Mouse (Mus musculus): ENCODE results near the gene Creb5.

Creb5 gene

GRCm38 (mm10) chr6:53652691-53653090, 365.6 kb downstream of the Creb5 start:
- no peak for DNase-seq

DNA sequence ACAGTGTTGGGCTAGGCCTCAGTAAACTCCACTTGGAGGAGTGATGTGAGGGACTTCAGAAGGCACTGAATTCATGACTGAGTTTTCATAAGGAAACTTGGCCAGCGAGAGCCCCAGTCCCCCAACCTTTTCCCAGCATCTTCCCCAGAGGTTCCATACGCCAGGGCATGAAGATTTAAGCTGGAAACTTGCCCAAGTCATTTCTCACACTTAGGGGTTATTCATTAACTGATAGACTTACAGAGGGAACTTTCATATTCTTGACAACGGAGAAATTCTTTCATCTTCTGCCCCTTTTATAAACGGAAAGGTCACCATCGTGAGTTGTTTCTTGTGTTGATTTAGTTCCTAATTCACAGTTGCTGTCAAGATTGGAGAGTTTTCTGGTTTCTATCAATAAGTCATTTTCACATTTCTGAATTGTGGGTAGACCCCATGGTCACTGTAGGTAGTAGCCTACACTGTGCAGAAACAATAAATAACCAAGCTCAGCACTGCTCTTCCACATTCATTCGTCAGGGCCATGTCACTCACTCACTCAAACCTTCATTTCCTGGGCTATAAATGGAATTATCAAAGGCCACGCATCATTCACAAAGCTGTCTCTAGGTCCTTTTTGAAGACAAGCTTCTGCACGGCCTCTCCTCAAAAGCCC, 366.8 kb downstream of the Creb5 start:
- no peak for DNase-seq

- DNase-seq, result no peak
Observed at GRCm38 (mm10) chr6:53654361-53654824, 367.3 kb downstream of the Creb5 start.

- DNase-seq, result no peak
Observed at GRCm38 (mm10) chr6:53656466-53656865, 369.4 kb downstream of the Creb5 start.

DNA sequence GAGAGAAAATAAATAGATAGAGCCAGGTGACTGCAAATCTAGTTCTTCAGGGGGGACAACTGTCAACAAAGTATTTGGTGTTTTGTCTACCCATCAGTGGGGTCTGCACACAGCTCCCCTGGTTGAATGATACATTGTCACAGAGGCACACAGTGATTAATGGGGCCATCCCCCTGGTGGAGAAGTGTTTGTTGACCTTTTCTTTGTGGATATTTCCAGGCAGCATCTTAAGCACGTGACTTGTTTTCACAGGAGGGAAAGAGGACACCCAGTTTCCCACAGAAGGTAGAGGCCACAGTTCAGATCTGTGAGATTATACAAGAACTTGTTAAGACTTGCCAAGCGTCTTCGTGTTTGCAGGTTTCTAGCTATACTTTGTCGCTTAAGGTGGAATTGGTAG, 370.4 kb downstream of the Creb5 start:
- no peak for DNase-seq

DNA sequence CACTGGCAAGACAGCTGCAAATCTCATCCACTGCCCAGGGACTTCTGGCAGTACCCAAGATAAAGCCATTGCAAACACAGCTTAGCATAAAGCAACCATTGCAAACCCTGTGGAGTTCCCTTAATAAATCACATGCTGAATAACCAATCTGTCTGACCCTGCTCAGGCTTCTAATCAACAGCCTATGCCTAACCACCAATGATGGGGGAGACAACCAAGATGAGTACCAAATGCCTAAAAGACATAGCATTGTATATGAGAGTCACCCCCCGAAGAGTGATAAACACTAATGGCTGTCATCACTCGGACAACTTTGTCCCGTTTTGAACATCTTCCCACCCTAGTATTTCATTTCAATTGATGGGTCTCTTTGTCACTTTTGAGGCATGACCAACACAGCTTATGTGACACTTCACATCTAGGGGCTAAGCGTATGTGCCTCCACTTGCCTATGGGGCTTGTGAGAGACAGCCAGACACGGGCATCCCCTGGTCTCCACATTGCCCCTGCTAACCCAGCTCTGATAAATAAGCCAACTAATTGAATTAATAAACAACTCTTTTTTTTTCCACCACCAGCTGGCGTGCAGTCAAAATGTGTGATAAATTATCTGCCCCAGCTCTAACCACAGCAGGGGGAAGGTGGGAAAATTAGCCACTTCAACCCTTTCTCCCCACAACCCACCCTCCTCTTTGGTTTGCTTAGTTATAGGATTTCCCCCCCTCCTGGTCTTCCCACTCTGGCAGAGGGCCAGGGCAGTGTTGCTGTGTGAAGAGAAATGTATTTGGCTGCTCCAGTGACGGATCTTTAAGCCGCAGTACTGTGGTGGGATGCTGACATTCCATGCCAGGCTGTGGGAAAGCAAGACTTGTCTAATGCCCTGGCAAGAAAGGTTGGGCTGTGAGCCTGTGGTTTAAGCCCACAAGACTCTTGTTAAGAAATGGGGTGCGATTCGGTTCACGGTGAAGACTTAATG, 376.1 kb downstream of the Creb5 start:
- DNase-seq, result peak; percentile 18 to 32

DNA sequence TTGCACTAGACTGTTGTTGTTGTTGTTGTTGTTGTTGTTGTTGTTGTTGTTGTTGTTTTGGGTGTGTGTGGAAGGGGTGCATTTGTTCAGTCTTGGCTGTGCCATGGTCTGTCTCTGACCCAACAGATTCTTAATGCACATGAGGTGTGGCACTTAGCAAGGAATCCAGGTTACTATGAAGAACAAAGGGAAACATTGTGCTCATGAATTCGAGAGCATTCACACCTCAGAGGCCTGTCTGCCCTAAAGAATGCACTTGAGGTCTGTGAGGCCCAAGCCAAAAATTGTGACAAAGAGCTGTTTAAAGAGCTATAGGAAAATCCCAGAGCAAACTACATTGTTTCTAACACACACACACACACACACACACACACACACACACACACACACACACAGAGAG, 377.7 kb downstream of the Creb5 start:
- DNase-seq, result no peak

GRCm38 (mm10) chr6:53666503-53666902, 379.4 kb downstream of the Creb5 start:
- DNase-seq, result no peak

GRCm38 (mm10) chr6:53678307-53678706, 391.2 kb downstream of the Creb5 start:
- DNase-seq, result no peak

- no peak for DNase-seq
Observed at GRCm38 (mm10) chr6:53680046-53680445, 393.0 kb downstream of the Creb5 start.

GRCm38 (mm10) chr6:53684416-53684815, 397.3 kb downstream of the Creb5 start:
- DNase-seq, result no peak

DNA sequence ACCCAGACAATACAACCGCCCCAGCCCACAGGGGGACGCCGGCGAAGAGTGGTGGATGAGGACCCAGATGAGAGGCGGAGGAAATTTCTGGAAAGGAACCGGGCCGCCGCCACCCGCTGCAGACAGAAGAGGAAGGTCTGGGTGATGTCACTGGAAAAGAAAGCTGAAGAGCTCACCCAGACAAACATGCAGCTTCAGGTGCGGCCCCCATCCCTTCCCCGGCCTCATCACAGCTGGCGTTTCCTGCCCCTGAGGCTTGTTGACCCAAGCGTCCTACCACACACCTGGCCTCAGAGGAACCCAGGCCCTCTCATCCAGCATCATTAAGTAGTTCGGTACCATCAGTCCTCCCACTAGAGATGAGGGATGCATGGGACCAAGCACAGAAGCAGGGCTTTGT, 398.3 kb downstream of the Creb5 start:
- no peak for DNase-seq

- DNase-seq, result peak in 1 of 2 experiments; percentile 15
Observed at GRCm38 (mm10) chr6:53688762-53689477, 401.9 kb downstream of the Creb5 start.

DNA sequence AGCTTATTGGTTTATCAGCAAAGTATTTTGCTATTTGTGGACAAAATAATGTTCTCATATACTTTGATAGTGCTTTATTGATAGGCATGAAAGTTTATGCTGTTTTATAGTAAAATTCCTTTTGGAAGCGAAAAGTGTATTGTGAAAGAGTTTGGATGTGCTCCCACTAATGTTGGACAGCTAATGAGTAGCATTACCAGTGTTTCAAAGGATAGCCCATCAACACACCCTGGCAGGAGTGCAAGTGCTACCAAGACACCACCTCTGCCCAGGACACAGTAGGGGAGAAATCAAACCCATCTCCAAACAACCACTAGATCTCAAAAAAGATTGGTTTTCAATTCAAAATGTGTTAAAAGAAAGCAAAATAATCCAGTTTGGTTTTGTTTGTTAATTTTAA, 403.9 kb downstream of the Creb5 start:
- DNase-seq, result no peak

DNA sequence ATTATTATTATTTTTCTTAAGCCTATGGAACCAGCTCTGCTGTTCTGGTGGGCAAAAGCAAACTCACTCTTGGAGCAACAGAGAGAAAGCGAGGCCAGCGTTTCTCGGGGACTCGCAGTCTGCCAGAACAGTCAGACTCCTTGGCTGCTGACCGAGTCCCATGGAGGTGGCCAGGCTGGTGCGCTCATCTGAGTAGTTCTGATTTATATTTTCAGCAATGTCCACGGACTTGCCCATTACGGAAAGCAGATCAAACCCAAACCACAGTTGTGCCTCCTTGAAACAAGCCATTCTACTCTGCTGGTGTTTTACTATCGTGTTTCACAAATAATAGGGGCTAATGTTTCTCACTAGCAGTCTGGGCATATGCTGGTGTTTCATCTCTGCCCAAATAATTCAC, 408.1 kb downstream of the Creb5 start:
- peak; percentile 84 to 93 for DNase-seq

DNA sequence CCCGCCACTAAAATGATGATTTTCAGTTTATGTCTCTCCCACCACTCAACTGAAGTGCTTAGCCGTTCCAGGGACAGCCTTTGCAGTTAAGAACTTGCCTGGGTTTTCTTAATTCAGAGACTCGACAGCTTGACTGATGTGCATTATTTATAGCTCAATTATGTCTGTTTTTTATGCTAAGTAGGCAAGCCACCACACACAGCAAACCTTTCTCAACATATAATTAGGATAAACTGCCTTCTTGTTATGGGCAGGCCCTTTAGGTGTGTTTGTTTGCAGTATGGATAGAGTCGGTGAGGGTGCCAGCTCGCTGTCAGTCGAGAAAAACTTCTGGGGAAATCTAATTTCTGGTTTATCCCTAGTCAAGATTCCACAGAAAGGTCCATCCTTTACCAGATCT, 409.4 kb downstream of the Creb5 start:
- no peak for DNase-seq

GRCm38 (mm10) chr6:53696921-53697320, 409.9 kb downstream of the Creb5 start:
- DNase-seq, result peak; percentile 77 to 87

DNA sequence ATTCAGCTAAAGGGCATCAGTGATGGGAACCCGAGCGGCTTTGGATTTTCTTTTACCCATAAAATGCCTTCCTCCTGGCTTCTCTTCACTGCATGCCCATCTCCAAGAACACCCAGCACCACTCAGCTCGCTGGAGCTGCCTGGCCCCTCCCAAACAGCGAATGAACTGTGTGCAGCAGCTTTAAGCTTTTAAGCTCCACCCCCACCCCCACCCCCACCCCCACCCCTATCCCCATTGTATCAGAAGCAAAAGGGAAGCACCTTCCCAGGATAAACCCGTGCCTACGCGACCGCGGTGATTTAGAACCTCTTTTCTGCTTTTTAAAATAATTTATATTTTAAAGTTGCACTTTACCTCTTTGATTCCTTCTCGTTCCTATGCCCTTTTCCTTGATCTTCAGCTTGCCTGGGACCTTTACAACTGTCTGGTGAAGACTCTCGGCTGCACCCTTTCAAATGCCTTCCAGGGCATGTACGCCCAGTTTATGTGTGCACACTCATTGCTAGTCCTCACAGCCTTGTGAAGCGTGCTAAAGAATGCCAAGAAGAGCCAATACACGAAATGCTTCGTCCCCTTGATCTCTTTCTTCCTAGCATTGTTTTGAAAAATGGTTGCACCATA, 411.2 kb downstream of the Creb5 start:
- DNase-seq, result no peak

DNA sequence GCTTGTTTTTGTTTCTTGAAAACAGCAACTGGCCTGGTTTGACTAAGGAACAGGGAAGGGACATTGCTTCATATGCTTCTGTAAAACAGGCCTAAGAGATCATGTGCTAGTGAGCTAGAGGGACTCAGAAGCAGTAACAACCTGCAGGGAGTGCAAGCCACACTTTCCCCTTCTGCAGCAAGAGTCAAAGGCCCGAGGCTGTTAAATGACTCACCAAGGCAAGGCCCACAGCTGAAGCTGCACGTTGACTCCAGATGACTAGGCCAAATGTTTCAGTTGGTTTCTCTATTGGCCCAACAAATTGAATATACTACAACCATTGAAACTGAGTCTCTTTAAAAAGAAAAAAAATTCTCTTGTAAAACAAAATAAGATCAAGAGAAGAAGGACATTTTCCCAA, 417.4 kb downstream of the Creb5 start:
- DNase-seq, result no peak

GRCm38 (mm10) chr6:53706604-53707330, 419.7 kb downstream of the Creb5 start:
- no peak for DNase-seq

- no peak for DNase-seq
Observed at GRCm38 (mm10) chr6:53707795-53708194, 420.7 kb downstream of the Creb5 start.
